Mouse (Mus musculus) megakaryocyte, embryonic 14.5 days (primary cell): ENCODE data around the gene Hs3st5.

Experiments
- FLI1 ChIP-seq: IDR thresholded peaks from 2 replicates; pipeline ENCODE4 v1.6.1; 2012; ENCODE audit warnings: low read length, inconsistent platforms, mixed read lengths
- GATA1 ChIP-seq: IDR thresholded peaks from 3 replicates; pipeline ENCODE4 v1.6.1; 2012; ENCODE audit warnings: mixed read lengths, low read length, inconsistent platforms, borderline replicate concordance

GRCm38 (mm10) chr10:36477543-36477942 lies 29.1 kb upstream of the Hs3st5 start:
- TF ChIP-seq GATA1 (no peak), FLI1 (no peak)
